Mouse (Mus musculus): ENCODE data around the gene Pkd1l2. TPM values are rescaled to one million over a fixed set of nuclear protein-coding genes. Genes with fewer than 3 reads are reported as not detected.

Pkd1l2 gene
- polyA plus RNA-seq, 1 experiment from 2014 or later, result not detected

DNA sequence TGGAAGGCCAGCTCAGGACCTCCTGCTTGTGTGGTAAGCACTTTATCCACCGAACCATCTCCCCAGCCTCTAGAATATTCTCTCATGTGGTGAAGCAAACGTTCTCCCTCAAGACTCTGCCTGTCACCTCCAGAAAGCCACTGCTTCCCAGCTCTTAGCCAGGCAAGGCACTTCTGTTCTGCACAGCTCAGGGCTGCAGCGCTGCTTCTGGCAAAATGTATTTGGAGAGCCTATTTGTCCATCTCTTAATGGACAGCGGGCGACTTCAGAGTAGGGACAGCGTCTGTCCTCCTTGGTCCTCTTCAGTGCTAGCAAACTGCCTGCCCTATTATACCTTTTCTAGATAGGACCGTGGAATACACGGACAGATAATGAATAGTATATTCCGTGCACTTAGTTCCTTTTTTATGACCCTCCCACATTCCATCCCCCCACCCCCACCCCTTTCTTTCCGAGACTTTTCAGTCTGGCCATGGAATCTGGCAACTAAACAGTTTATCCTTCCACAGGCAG is 14.9 kb upstream of the Pkd1l2 start:
- Histone ChIP-seq H3K27me3 (ENCODE audit: control insufficient read depth, insufficient read depth, low read length) (no peaks in the 10 kb centered on the region), H3K4me2 (ENCODE audit: low read depth, severe bottlenecking) (no peak overlapping the region), H3K36me3 (ENCODE audit: control insufficient read depth, insufficient read depth, low read length) (no peaks in the 10 kb centered on the region), H3K9ac (ENCODE audit: low read length) (no peak overlapping the region), H3K9me3 (ENCODE audit: control insufficient read depth, low read length) (no peaks in the 10 kb centered on the region), H3K4me3 (ENCODE audit: low read depth, low read length) (no peak overlapping the region), H3K27ac (replicated peaks; ENCODE audit: low read depth, low read length) (no peak overlapping the region), H3K4me1 (ENCODE audit: control insufficient read depth, insufficient read depth, low read length) (no peaks in the 10 kb centered on the region; the same call in 1 of the 2 replicates)
- WGBS, result 78% methylated on average over 10 of the region's 10 CpGs
- ATAC-seq (ENCODE audit: insufficient number of reproducible peaks, low FRiP score, low TSS enrichment, low read depth) (no peak), DNase-seq (ENCODE audit: low spot score) (no peak)

DNA sequence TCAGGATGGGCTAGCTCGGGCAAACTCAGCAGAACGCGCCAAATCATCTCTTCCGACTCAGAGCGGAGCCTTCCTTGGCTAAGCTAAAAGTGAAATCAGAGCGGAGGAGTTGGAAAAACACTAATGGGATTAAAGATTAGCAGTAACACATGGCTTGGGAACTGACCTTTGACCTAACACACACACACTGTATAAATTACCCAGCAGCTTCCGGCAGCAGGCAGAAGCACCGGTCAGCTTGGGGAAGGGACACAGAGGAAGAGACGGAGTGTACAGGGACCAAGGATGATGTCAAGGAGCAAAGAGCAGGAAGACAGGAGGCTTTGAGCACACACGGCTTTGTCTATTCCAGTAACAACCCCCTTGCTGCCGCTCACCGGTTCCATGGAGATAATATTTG is 13.4 kb upstream of the Pkd1l2 start, which contains the start of gene Bco1:
TSS of gene Bco1 (plus strand) at position 208 of the 400 bp plus-strand sequence.
- DNase-seq (ENCODE audit: low spot score) (no peak), ATAC-seq (ENCODE audit: insufficient number of reproducible peaks, low FRiP score, low TSS enrichment, low read depth) (no peak)
- H3K36me3 ChIP-seq (ENCODE audit: control insufficient read depth, insufficient read depth, low read length), result no peaks in the 10 kb centered on the region
- H3K9ac ChIP-seq (ENCODE audit: low read length), result no peak within 1 kb of the TSS
- 50% methylated on average over 12 of the region's 12 CpGs for WGBS
- H3K4me1 ChIP-seq (ENCODE audit: control insufficient read depth, insufficient read depth, low read length), result no peaks in the 10 kb centered on the region; the same call in 1 of the 2 replicates
- H3K27me3 ChIP-seq (ENCODE audit: control insufficient read depth, insufficient read depth, low read length), result no peaks in the 10 kb centered on the region
- H3K4me3 ChIP-seq (ENCODE audit: low read depth, low read length), result no peak within 1 kb of the TSS
- H3K27ac ChIP-seq (replicated peaks; ENCODE audit: low read depth, low read length), result no peak within 1 kb of the TSS
- H3K9me3 ChIP-seq (ENCODE audit: control insufficient read depth, low read length), result no peaks in the 10 kb centered on the region
- no peak within 1 kb of the TSS for H3K4me2 ChIP-seq (ENCODE audit: low read depth, severe bottlenecking)

DNA sequence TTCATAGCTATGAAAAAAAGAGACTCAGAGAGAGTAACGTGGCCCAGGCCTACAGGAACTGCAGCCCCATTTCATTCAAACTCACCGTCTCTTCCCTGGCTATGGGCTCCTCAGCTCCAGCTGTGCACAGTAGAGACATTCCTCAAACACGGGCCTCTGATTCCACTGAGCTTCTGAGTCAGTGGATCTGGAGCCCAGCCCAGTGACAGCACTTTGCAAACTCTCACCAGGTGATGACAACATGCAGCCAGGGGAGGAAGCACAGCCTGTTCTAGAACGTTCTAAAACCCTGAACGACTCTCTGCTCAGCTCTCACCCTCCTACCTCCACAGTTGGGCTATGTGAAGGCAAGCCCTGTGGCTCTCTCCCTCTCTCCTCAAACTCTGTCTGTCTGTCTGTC is 11.8 kb upstream of the Pkd1l2 start:
- DNase-seq (ENCODE audit: low spot score) (no peak), ATAC-seq (ENCODE audit: insufficient number of reproducible peaks, low FRiP score, low TSS enrichment, low read depth) (no peak)
- 66% methylated on average over 5 of the region's 5 CpGs for WGBS
- Histone ChIP-seq H3K27me3 (ENCODE audit: control insufficient read depth, insufficient read depth, low read length) (no peaks in the 10 kb centered on the region), H3K9me3 (ENCODE audit: control insufficient read depth, low read length) (no peaks in the 10 kb centered on the region), H3K27ac (replicated peaks; ENCODE audit: low read depth, low read length) (no peak overlapping the region), H3K9ac (ENCODE audit: low read length) (no peak overlapping the region), H3K36me3 (ENCODE audit: control insufficient read depth, insufficient read depth, low read length) (no peaks in the 10 kb centered on the region), H3K4me3 (ENCODE audit: low read depth, low read length) (no peak overlapping the region), H3K4me2 (ENCODE audit: low read depth, severe bottlenecking) (no peak overlapping the region), H3K4me1 (ENCODE audit: control insufficient read depth, insufficient read depth, low read length) (no peaks in the 10 kb centered on the region; the same call in 1 of the 2 replicates)

DNA sequence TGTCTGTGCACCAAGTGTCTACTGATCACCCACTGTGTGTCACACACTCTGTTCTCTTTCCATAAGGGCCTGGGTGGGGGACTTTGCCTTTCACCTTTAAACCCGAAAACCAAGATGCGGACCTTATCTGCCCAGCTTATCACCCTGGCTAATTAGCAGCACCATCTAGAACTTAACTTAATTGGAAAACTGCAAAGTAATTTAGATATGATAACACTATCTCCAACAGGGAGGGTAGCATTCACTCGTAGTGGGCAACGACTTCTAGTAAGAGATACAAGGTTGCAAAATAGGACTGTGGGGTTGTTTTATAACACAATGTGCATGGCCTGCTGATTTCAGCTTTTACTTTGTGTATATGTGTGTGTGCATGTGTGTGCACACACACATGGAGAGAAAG is 7.6 kb upstream of the Pkd1l2 start:
- WGBS, result 90% methylated on average over 4 of the region's 4 CpGs
- no peak overlapping the region for H3K4me3 ChIP-seq (ENCODE audit: low read depth, low read length)

DNA sequence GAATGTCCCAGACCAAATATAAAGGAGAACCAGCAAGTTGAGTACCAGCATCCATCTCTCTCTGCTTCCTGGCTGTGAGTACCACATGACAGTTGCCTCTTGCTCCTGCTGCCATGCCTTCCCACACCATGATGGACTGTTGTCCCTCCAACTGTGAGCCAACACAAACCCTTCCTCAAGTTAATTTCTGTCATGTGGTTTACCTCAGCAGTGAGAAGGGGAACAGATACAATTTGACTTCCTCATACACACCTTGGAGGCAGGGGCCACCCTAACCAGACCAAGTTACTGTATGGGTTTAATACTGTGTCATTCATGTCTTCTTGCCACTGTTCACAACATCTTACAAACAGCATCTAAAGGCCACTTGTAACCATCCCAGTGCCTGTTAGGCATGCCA is 4.8 kb upstream of the Pkd1l2 start:
- ATAC-seq (ENCODE audit: insufficient number of reproducible peaks, low FRiP score, low TSS enrichment, low read depth), result no peak
- H3K4me3 ChIP-seq (ENCODE audit: low read depth, low read length), result no peak overlapping the region
- H3K9me3 ChIP-seq (ENCODE audit: control insufficient read depth, low read length), result no peaks in the 10 kb centered on the region
- H3K9ac ChIP-seq (ENCODE audit: low read length), result no peak overlapping the region
- no peak overlapping the region for H3K27ac ChIP-seq (replicated peaks; ENCODE audit: low read depth, low read length)
- H3K36me3 ChIP-seq (ENCODE audit: control insufficient read depth, insufficient read depth, low read length), result no peaks in the 10 kb centered on the region
- H3K4me1 ChIP-seq (ENCODE audit: control insufficient read depth, insufficient read depth, low read length), result no peaks in the 10 kb centered on the region
- DNase-seq (ENCODE audit: low spot score), result no peak
- no peaks in the 10 kb centered on the region for H3K27me3 ChIP-seq (ENCODE audit: control insufficient read depth, insufficient read depth, low read length)
- H3K4me2 ChIP-seq (ENCODE audit: low read depth, severe bottlenecking), result no peak overlapping the region

More for the DNA sequence above, 7.6 kb upstream of the Pkd1l2 start:
- ATAC-seq (ENCODE audit: insufficient number of reproducible peaks, low FRiP score, low TSS enrichment, low read depth), result no peak
- Histone ChIP-seq H3K36me3 (ENCODE audit: control insufficient read depth, insufficient read depth, low read length) (no peaks in the 10 kb centered on the region), H3K9me3 (ENCODE audit: control insufficient read depth, low read length) (no peaks in the 10 kb centered on the region), H3K27me3 (ENCODE audit: control insufficient read depth, insufficient read depth, low read length) (no peaks in the 10 kb centered on the region), H3K4me2 (ENCODE audit: low read depth, severe bottlenecking) (no peak overlapping the region), H3K27ac (replicated peaks; ENCODE audit: low read depth, low read length) (no peak overlapping the region), H3K9ac (ENCODE audit: low read length) (no peak overlapping the region), H3K4me1 (ENCODE audit: control insufficient read depth, insufficient read depth, low read length) (no peaks in the 10 kb centered on the region)
- DNase-seq (ENCODE audit: low spot score), result no peak

DNA sequence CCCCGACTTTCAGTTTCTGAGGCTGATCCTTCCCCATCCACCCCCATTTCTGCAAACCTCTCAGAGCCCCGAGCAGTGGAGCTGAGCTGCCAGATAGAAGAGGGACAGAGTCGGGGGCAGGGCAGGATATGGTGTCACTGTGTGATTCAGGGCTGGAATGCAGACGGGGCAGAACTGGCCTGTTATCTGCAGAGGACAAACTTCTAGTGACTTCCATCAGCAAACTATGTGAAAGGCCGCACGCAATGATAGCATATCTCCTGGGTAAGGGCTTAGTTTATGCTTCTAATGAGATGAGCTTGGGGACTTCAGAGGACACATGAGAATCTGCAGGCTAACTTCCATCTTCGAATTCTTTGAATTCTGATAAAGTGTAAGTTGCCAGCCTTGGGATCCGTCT is 3.3 kb upstream of the Pkd1l2 start:
- 59% methylated on average over 8 of the region's 8 CpGs for WGBS
- no peaks in the 10 kb centered on the region for H3K4me1 ChIP-seq (ENCODE audit: control insufficient read depth, insufficient read depth, low read length)
- H3K27ac ChIP-seq (replicated peaks; ENCODE audit: low read depth, low read length), result no peak overlapping the region
- no peak for DNase-seq (ENCODE audit: low spot score)
- no peaks in the 10 kb centered on the region for H3K9me3 ChIP-seq (ENCODE audit: control insufficient read depth, low read length)
- no peak overlapping the region for H3K9ac ChIP-seq (ENCODE audit: low read length)
- ATAC-seq (ENCODE audit: insufficient number of reproducible peaks, low FRiP score, low TSS enrichment, low read depth), result no peak
- H3K27me3 ChIP-seq (ENCODE audit: control insufficient read depth, insufficient read depth, low read length), result no peaks in the 10 kb centered on the region
- H3K4me3 ChIP-seq (ENCODE audit: low read depth, low read length), result no peak overlapping the region
- H3K4me2 ChIP-seq (ENCODE audit: low read depth, severe bottlenecking), result no peak overlapping the region
- no peaks in the 10 kb centered on the region for H3K36me3 ChIP-seq (ENCODE audit: control insufficient read depth, insufficient read depth, low read length)

DNA sequence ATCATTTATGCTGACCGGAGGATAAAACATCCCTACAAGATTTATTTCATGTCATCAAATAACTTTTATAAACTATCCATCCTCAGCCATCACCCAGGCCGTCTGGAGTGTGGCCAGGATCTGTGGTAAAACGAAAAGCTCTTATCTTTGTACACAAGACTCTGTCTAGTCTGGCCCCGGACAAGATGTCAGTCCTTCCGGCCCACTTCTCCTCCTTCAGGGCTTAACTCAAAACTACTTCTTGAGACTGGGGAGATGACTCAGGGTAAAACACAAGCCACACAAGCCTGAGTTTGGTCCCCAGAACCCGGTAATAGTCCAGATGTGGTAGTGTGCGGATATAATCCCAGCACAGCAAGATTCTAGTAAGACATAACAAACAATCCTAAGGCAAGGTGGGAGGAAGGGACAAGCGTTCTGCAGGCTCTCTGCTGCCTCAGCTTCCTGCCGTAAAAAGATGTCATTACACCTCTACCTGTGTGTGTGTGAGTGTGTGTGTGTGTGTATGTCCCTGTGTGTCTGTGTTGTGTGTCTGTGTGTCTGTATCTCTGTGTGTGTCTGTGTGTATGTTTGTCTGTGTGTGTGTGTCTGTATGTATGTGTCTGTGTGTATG is 804 bp upstream of the Pkd1l2 start:
- Histone ChIP-seq H3K9ac (ENCODE audit: low read length) (no peak overlapping the region), H3K36me3 (ENCODE audit: control insufficient read depth, insufficient read depth, low read length) (no peaks in the 10 kb centered on the region), H3K27ac (replicated peaks; ENCODE audit: low read depth, low read length) (no peak overlapping the region), H3K4me1 (ENCODE audit: control insufficient read depth, insufficient read depth, low read length) (no peaks in the 10 kb centered on the region), H3K9me3 (ENCODE audit: control insufficient read depth, low read length) (no peaks in the 10 kb centered on the region), H3K27me3 (ENCODE audit: control insufficient read depth, insufficient read depth, low read length) (no peaks in the 10 kb centered on the region), H3K4me3 (ENCODE audit: low read depth, low read length) (no peak overlapping the region), H3K4me2 (ENCODE audit: low read depth, severe bottlenecking) (no peak overlapping the region)
- ATAC-seq (ENCODE audit: insufficient number of reproducible peaks, low FRiP score, low TSS enrichment, low read depth), result no peak
- DNase-seq (ENCODE audit: low spot score), result no peak
- WGBS, result 78% methylated on average over 9 of the region's 9 CpGs

DNA sequence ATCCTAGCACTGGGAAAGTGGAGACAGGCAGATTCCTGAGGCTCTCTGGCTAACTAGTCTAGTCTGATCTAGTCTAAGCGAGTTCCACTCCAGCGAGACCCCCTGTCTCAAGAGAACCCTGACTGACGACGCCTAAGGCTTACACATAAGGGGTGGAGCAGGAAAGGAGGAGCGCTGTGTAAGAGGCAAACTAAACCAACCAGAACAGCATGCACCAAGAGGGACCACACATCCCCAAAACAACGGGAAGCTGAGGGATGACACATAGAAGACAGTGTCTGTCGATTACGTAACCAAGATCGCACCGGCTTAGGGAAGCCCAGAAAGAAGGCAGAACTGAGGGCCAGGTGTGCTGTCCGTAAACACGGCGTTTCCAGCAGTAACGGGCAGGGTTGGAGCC is 2.6 kb downstream of the Pkd1l2 start:
- no peak overlapping the region for H3K4me3 ChIP-seq (ENCODE audit: low read depth, low read length)
- ATAC-seq (ENCODE audit: insufficient number of reproducible peaks, low FRiP score, low TSS enrichment, low read depth) (no peak), DNase-seq (ENCODE audit: low spot score) (no peak)
- 92% methylated on average over 14 of the region's 14 CpGs for WGBS
- no peak overlapping the region for H3K9ac ChIP-seq (ENCODE audit: low read length)
- H3K4me1 ChIP-seq (ENCODE audit: control insufficient read depth, insufficient read depth, low read length), result no peaks in the 10 kb centered on the region
- no peaks in the 10 kb centered on the region for H3K36me3 ChIP-seq (ENCODE audit: control insufficient read depth, insufficient read depth, low read length)
- H3K4me2 ChIP-seq (ENCODE audit: low read depth, severe bottlenecking), result no peak overlapping the region
- H3K27me3 ChIP-seq (ENCODE audit: control insufficient read depth, insufficient read depth, low read length), result no peaks in the 10 kb centered on the region
- no peaks in the 10 kb centered on the region for H3K9me3 ChIP-seq (ENCODE audit: control insufficient read depth, low read length)
- H3K27ac ChIP-seq (replicated peaks; ENCODE audit: low read depth, low read length), result no peak overlapping the region

All from limb, embryonic 11.5 days (tissue).